Mouse (Mus musculus): ENCODE data around the gene Dennd4c.

Gene Dennd4c

GRCm38 (mm10) chr4:86748336-86749291, at the start of gene Dennd4c:
Dennd4c (plus strand) TSS chr4:86748555.
- in situ Hi-C loops (cut with MboI; ENCODE audit: low sequenced_read_pairs) = no loop called here

- in situ Hi-C loops (cut with MboI; ENCODE audit: low sequenced_read_pairs) = no loop called here
Observed at GRCm38 (mm10) chr4:86699161-86699865, 49.0 kb upstream of the Dennd4c start.

GRCm38 (mm10) chr4:86708801-86709200, 39.6 kb upstream of the Dennd4c start:
- in situ Hi-C loops (cut with MboI; ENCODE audit: low sequenced_read_pairs) = no loop called here

GRCm38 (mm10) chr4:86710034-86710650, 38.2 kb upstream of the Dennd4c start:
- in situ Hi-C loops (cut with MboI; ENCODE audit: low sequenced_read_pairs) = no loop called here

- in situ Hi-C loops (cut with MboI; ENCODE audit: low sequenced_read_pairs) = no loop called here
Observed at GRCm38 (mm10) chr4:86710666-86711215, 37.6 kb upstream of the Dennd4c start.

- in situ Hi-C loops (cut with MboI; ENCODE audit: low sequenced_read_pairs) = no loop called here
Observed at GRCm38 (mm10) chr4:86712751-86713195, 35.6 kb upstream of the Dennd4c start.

GRCm38 (mm10) chr4:86713518-86713917, 34.8 kb upstream of the Dennd4c start:
- in situ Hi-C loops (cut with MboI; ENCODE audit: low sequenced_read_pairs) = no loop called here

- in situ Hi-C loops (cut with MboI; ENCODE audit: low sequenced_read_pairs) = no loop called here
Observed at GRCm38 (mm10) chr4:86715341-86715740, 33.0 kb upstream of the Dennd4c start.

GRCm38 (mm10) chr4:86717176-86717575, 31.2 kb upstream of the Dennd4c start:
- in situ Hi-C loops (cut with MboI; ENCODE audit: low sequenced_read_pairs) = no loop called here

- in situ Hi-C loops (cut with MboI; ENCODE audit: low sequenced_read_pairs) = no loop called here
Observed at GRCm38 (mm10) chr4:86718878-86719577, 29.3 kb upstream of the Dennd4c start.

- in situ Hi-C loops (cut with MboI; ENCODE audit: low sequenced_read_pairs) = no loop called here
Observed at GRCm38 (mm10) chr4:86721856-86722358, 26.4 kb upstream of the Dennd4c start.

- in situ Hi-C loops (cut with MboI; ENCODE audit: low sequenced_read_pairs) = no loop called here
Observed at GRCm38 (mm10) chr4:86725175-86725574, 23.2 kb upstream of the Dennd4c start.

GRCm38 (mm10) chr4:86726141-86726540, 22.2 kb upstream of the Dennd4c start:
- in situ Hi-C loops (cut with MboI; ENCODE audit: low sequenced_read_pairs) = no loop called here

GRCm38 (mm10) chr4:86729829-86730228, 18.5 kb upstream of the Dennd4c start:
- in situ Hi-C loops (cut with MboI; ENCODE audit: low sequenced_read_pairs) = no loop called here

- in situ Hi-C loops (cut with MboI; ENCODE audit: low sequenced_read_pairs) = no loop called here
Observed at GRCm38 (mm10) chr4:86734088-86734841, 14.1 kb upstream of the Dennd4c start.

- in situ Hi-C loops (cut with MboI; ENCODE audit: low sequenced_read_pairs) = no loop called here
Observed at GRCm38 (mm10) chr4:86739308-86739993, 8.9 kb upstream of the Dennd4c start.

GRCm38 (mm10) chr4:86749361-86749841, 1.0 kb downstream of the Dennd4c start:
- in situ Hi-C loops (cut with MboI; ENCODE audit: low sequenced_read_pairs) = no loop called here

GRCm38 (mm10) chr4:86750346-86750945, 2.1 kb downstream of the Dennd4c start:
- in situ Hi-C loops (cut with MboI; ENCODE audit: low sequenced_read_pairs) = no loop called here

Measured in CH12F3 (cell line).